Mouse (Mus musculus): ENCODE measurements around the gene Tysnd1. TPM values are rescaled to one million over a fixed set of nuclear protein-coding genes. Genes with fewer than 3 reads are reported as not detected.

The Tysnd1 gene
- polyA plus RNA-seq, 1 experiment from 2014 or later: 33.4 TPM

DNA sequence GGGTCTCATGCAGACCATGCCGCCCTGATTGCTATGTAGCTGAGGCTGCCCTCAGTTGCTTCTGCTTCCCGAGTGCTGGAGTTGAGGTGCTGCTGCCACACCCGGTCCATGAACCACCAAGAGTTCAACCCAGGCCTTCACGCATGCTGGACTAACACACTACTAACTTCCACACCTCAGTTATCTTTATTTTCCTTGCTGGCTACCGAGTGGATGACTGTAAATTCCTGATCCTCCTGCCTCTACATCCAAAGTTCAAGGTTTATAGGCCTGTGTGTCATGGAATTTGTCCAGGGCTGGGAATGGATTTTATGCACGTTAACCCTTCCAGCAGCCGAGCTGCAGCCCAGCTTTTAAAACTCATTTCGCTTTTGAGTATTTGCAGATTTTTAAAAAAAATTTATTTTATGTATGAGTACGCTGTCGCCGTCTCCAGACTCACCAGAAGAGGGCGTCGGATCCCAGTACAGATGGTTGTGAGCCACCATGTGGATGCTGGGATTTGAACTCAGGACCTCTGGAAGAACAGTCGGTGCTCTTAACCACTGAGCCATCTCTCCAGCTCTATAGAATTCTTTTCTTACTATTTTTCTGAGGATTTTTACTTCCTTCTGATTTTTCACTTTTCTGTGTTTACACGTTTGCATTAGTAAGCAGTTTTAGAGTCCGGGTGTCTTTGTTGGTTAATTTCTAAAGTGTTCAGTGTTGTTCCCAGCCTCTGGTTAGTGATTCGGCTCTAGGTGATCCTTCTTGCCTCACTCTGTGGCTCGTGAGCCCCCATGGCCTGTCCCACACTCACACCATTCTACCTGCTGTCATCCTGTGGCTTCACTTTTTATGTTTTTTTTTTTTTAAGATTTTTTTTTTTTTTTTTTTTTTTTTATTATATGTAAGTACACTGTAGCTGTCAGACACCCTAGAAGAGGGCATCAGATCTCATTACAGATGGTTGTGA, 38.1 kb upstream of the Tysnd1 start:
- Histone ChIP-seq H3K4me1 (replicated peaks; ENCODE audit: control insufficient read depth, insufficient read depth, low read length) (no peaks in the 10 kb centered on the region), H3K27ac (ENCODE audit: low read depth, low read length) (no peak overlapping the region), H3K9ac (ENCODE audit: low read length) (no peak overlapping the region), H3K4me3 (ENCODE audit: low read depth, low read length) (no peak overlapping the region), H3K9me3 (ENCODE audit: control insufficient read depth, low read length) (no peaks in the 10 kb centered on the region), H3K27me3 (ENCODE audit: control insufficient read depth, insufficient read depth, low read length) (no peaks in the 10 kb centered on the region), H3K4me2 (ENCODE audit: low read depth, low read length, severe bottlenecking) (no peak overlapping the region), H3K36me3 (ENCODE audit: control insufficient read depth, insufficient read depth, low read length) (no peaks in the 10 kb centered on the region; the same call in 1 of the 2 replicates)
- 90% methylated on average over 18 of the region's 18 CpGs for whole genome bisulfite sequencing
- ATAC-seq (replicated peaks; ENCODE audit: low FRiP score): no peak
- no peak for DNase-seq (ENCODE audit: low spot score)

DNA sequence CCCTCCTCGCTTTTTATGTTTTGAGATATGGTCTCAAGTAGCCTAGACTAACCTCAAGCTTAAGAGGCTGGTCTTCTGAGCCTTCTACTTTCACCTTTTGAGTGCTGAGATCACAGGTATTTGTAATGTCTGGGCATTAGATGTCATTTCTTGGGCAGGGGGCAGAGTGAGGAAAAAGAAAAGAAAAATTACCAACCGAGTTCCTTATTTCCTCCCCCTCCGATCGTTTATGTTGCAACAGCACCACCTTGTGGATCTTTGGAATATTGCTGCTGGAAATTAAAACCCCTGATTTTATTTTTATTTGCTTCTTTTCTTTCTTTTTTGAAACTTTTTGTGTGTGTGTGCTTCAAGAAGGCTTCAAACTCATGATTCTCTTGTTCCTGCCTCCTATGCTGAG, 37.3 kb upstream of the Tysnd1 start:
- no peaks in the 10 kb centered on the region; the same call in 1 of the 2 replicates for H3K36me3 ChIP-seq (ENCODE audit: control insufficient read depth, insufficient read depth, low read length)
- no peak overlapping the region for H3K4me2 ChIP-seq (ENCODE audit: low read depth, low read length, severe bottlenecking)
- H3K4me3 ChIP-seq (ENCODE audit: low read depth, low read length): no peak overlapping the region
- H3K4me1 ChIP-seq (replicated peaks; ENCODE audit: control insufficient read depth, insufficient read depth, low read length): no peaks in the 10 kb centered on the region
- H3K27ac ChIP-seq (ENCODE audit: low read depth, low read length): no peak overlapping the region
- H3K27me3 ChIP-seq (ENCODE audit: control insufficient read depth, insufficient read depth, low read length): no peaks in the 10 kb centered on the region
- H3K9me3 ChIP-seq (ENCODE audit: control insufficient read depth, low read length): no peaks in the 10 kb centered on the region
- ATAC-seq (replicated peaks; ENCODE audit: low FRiP score): 0 out of 2 replicates have a peak, but pooled peaks have one; percentile 7
- no peak for DNase-seq (ENCODE audit: low spot score)
- 33% methylated on average over 4 of the region's 4 CpGs for WGBS
- no peak overlapping the region for H3K9ac ChIP-seq (ENCODE audit: low read length)

DNA sequence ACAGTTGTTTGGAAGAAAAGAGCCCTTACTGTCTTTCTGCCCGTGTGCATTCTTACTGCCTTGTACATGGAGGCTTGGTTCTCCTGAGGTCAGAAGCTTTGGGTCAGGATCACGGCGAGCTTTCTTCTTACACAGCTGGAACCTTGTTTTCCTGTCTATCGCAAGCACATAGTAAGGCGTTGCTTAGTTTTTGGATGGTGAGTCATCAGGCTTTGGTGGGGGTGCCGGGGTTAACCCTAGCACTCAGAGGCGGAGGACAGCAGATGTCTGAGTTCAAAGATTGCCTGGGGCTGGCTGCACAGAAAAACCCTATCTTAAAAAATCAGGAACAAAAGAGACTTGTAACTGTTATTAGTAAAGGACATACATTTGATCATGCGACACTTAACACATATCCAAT, 33.4 kb upstream of the Tysnd1 start:
- WGBS: 84% methylated on average over 8 of the region's 8 CpGs
- Histone ChIP-seq H3K27ac (ENCODE audit: low read depth, low read length) (no peak overlapping the region), H3K9ac (ENCODE audit: low read length) (no peak overlapping the region), H3K4me2 (ENCODE audit: low read depth, low read length, severe bottlenecking) (no peak overlapping the region), H3K4me1 (replicated peaks; ENCODE audit: control insufficient read depth, insufficient read depth, low read length) (no peaks in the 10 kb centered on the region), H3K27me3 (ENCODE audit: control insufficient read depth, insufficient read depth, low read length) (no peaks in the 10 kb centered on the region), H3K9me3 (ENCODE audit: control insufficient read depth, low read length) (no peaks in the 10 kb centered on the region), H3K4me3 (ENCODE audit: low read depth, low read length) (no peak overlapping the region), H3K36me3 (ENCODE audit: control insufficient read depth, insufficient read depth, low read length) (no peaks in the 10 kb centered on the region; the same call in 1 of the 2 replicates)
- ATAC-seq (replicated peaks; ENCODE audit: low FRiP score): no peak
- no peak for DNase-seq (ENCODE audit: low spot score)

DNA sequence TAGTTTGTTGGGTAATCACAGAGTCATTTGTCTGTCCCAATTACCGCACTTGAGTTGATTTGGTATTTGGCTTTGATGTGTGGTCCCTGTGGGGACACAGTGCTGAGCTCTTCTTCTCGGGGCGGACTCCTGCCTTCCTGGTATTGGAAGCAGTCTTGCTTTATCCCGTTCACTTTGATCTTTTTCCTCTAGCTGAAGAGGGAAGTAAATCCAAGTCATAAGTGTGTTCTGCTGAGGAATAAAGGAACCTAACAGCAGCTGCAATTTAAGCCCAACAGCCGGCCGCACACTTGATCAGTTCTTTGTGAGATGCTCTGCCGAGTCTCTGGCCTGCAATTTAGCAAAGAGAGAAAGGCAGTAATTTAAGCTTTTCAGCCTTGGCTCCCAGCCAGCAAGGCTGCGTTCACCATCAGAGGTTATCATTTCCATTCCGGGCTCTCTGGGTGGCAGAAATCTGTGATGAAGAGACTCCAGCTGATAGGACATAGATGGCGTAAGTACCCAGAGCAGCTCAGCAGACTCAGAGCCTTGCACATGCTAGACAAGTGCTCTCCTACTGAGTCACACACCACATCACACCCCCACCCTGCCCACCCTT, 32.8 kb upstream of the Tysnd1 start:
- no peak for DNase-seq (ENCODE audit: low spot score)

DNA sequence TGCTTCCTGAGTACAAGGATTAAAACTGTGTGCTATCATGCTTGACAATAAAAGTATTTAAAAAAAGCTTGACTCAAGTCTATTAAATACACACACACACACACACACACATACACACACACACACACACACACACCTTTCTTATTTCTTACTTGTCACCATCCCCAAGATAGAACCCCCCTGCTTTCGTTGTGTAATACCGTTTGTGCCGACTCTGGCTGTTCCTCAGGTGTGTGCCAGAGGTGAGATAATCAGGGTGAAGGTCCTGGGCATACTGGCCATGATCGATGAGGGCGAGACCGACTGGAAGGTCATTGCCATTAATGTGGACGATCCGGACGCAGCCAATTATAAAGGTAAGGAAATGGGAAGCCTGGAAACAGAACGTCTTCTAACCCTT, 30.2 kb upstream of the Tysnd1 start:
- no peak for DNase-seq (ENCODE audit: low spot score)
- no peak overlapping the region for H3K4me3 ChIP-seq (ENCODE audit: low read depth, low read length)
- peaks cover 1% of the 10 kb centered on the region for H3K36me3 ChIP-seq (ENCODE audit: control insufficient read depth, insufficient read depth, low read length)
- no peaks in the 10 kb centered on the region for H3K27me3 ChIP-seq (ENCODE audit: control insufficient read depth, insufficient read depth, low read length)
- no peak for ATAC-seq (replicated peaks; ENCODE audit: low FRiP score)
- 92% methylated on average over 10 of the region's 10 CpGs for WGBS
- H3K9ac ChIP-seq (ENCODE audit: low read length): no peak overlapping the region
- no peak overlapping the region for H3K4me2 ChIP-seq (ENCODE audit: low read depth, low read length, severe bottlenecking)
- H3K9me3 ChIP-seq (ENCODE audit: control insufficient read depth, low read length): no peaks in the 10 kb centered on the region
- no peaks in the 10 kb centered on the region for H3K4me1 ChIP-seq (replicated peaks; ENCODE audit: control insufficient read depth, insufficient read depth, low read length)
- no peak overlapping the region for H3K27ac ChIP-seq (ENCODE audit: low read depth, low read length)

More for the DNA sequence above, 32.8 kb upstream of the Tysnd1 start:
- Histone ChIP-seq H3K4me3 (ENCODE audit: low read depth, low read length) (no peak overlapping the region), H3K4me1 (replicated peaks; ENCODE audit: control insufficient read depth, insufficient read depth, low read length) (no peaks in the 10 kb centered on the region), H3K4me2 (ENCODE audit: low read depth, low read length, severe bottlenecking) (no peak overlapping the region), H3K27me3 (ENCODE audit: control insufficient read depth, insufficient read depth, low read length) (no peaks in the 10 kb centered on the region), H3K9ac (ENCODE audit: low read length) (no peak overlapping the region), H3K27ac (ENCODE audit: low read depth, low read length) (no peak overlapping the region), H3K9me3 (ENCODE audit: control insufficient read depth, low read length) (no peaks in the 10 kb centered on the region), H3K36me3 (ENCODE audit: control insufficient read depth, insufficient read depth, low read length) (no peaks in the 10 kb centered on the region; the same call in 1 of the 2 replicates)
- WGBS: 82% methylated on average over 10 of the region's 10 CpGs
- ATAC-seq (replicated peaks; ENCODE audit: low FRiP score): no peak

DNA sequence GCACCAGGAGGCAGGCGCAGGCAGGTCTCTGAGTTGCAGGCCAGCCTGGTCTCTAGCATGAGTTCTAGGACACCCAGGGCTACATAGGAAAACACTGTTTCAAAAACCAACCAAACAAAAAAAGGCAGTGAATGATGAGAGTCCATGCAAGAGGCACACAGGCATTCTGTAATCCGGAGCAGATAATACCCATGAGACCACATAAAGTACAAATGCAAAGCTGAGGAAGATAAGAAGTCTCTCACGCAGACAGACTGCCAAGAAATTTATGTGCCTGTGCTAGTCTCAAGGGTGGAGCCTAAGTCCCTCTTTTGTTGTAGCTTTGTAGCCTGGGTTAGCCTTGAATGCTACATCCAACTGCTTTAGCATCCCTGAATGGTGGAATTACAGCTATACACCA, 29.7 kb upstream of the Tysnd1 start:
- no peaks in the 10 kb centered on the region for H3K27me3 ChIP-seq (ENCODE audit: control insufficient read depth, insufficient read depth, low read length)
- no peak overlapping the region for H3K4me3 ChIP-seq (ENCODE audit: low read depth, low read length)
- H3K9ac ChIP-seq (ENCODE audit: low read length): no peak overlapping the region
- H3K27ac ChIP-seq (ENCODE audit: low read depth, low read length): no peak overlapping the region
- ATAC-seq (replicated peaks; ENCODE audit: low FRiP score) (no peak), DNase-seq (ENCODE audit: low spot score) (no peak)
- H3K4me1 ChIP-seq (replicated peaks; ENCODE audit: control insufficient read depth, insufficient read depth, low read length): no peaks in the 10 kb centered on the region
- 94% methylated on average over 3 of the region's 3 CpGs for WGBS
- peaks cover 6% of the 10 kb centered on the region for H3K36me3 ChIP-seq (ENCODE audit: control insufficient read depth, insufficient read depth, low read length)
- no peak overlapping the region for H3K4me2 ChIP-seq (ENCODE audit: low read depth, low read length, severe bottlenecking)
- no peaks in the 10 kb centered on the region for H3K9me3 ChIP-seq (ENCODE audit: control insufficient read depth, low read length)

DNA sequence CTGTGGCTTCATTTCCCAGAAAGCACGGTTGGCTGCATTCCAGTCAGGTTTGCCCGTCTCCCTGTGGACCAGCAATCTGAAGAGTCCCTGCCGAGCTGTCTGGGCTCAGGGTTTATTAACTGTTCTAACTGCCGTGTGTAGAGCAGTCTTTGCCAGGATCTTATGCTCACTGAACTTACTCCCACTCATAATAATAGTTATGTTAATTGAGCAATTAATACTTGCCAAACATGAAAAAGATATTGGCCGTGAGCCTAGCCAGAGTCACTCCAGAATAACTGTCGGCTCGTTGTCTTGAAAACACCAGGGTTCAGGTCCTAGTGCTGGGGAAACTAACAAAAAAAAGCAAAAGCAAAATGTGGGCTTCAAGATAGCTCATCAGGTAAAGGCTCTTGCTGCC, 26.0 kb upstream of the Tysnd1 start:
- Histone ChIP-seq H3K4me3 (ENCODE audit: low read depth, low read length) (no peak overlapping the region), H3K36me3 (ENCODE audit: control insufficient read depth, insufficient read depth, low read length) (peaks cover 11% of the 10 kb centered on the region), H3K27ac (ENCODE audit: low read depth, low read length) (no peak overlapping the region), H3K9ac (ENCODE audit: low read length) (no peak overlapping the region), H3K27me3 (ENCODE audit: control insufficient read depth, insufficient read depth, low read length) (no peaks in the 10 kb centered on the region), H3K4me1 (replicated peaks; ENCODE audit: control insufficient read depth, insufficient read depth, low read length) (no peaks in the 10 kb centered on the region), H3K4me2 (ENCODE audit: low read depth, low read length, severe bottlenecking) (no peak overlapping the region), H3K9me3 (ENCODE audit: control insufficient read depth, low read length) (no peaks in the 10 kb centered on the region)
- 85% methylated on average over 7 of the region's 7 CpGs for WGBS
- DNase-seq (ENCODE audit: low spot score): no peak
- no peak for ATAC-seq (replicated peaks; ENCODE audit: low FRiP score)

DNA sequence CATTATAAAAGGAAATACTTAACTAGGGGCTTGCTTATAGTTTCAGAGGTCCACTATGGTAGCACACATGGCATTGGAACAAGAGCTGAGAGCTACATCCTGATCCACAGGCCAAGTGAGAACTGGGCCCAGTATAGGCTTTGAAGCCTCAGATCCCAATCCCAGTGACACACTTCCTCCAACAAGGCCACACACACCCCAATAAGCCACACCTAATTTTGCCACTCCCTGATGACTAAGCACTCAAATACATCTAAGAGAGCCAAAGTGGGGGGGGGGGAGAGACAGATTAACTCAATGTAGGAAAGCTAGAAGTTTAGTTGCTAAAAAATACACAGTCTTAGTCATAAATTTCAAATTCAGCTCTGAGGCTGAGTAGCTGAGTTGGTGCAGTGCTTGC, 25.4 kb upstream of the Tysnd1 start:
- Histone ChIP-seq H3K9me3 (ENCODE audit: control insufficient read depth, low read length) (no peaks in the 10 kb centered on the region), H3K27me3 (ENCODE audit: control insufficient read depth, insufficient read depth, low read length) (no peaks in the 10 kb centered on the region), H3K9ac (ENCODE audit: low read length) (no peak overlapping the region), H3K27ac (ENCODE audit: low read depth, low read length) (no peak overlapping the region), H3K36me3 (ENCODE audit: control insufficient read depth, insufficient read depth, low read length) (peaks cover 11% of the 10 kb centered on the region), H3K4me1 (replicated peaks; ENCODE audit: control insufficient read depth, insufficient read depth, low read length) (no peaks in the 10 kb centered on the region), H3K4me2 (ENCODE audit: low read depth, low read length, severe bottlenecking) (no peak overlapping the region), H3K4me3 (ENCODE audit: low read depth, low read length) (no peak overlapping the region)
- ATAC-seq (replicated peaks; ENCODE audit: low FRiP score) (no peak), DNase-seq (ENCODE audit: low spot score) (no peak)

All from forebrain, embryonic 11.5 days (tissue).